Mouse (Mus musculus): ENCODE measurements at regions not wholly inside any gene's neighbourhood (a gene's known extent, or its start where the extent isn't known, plus 50 kb on each side); places are given as distances from the start of the nearest gene placed in this dataset.

DNA sequence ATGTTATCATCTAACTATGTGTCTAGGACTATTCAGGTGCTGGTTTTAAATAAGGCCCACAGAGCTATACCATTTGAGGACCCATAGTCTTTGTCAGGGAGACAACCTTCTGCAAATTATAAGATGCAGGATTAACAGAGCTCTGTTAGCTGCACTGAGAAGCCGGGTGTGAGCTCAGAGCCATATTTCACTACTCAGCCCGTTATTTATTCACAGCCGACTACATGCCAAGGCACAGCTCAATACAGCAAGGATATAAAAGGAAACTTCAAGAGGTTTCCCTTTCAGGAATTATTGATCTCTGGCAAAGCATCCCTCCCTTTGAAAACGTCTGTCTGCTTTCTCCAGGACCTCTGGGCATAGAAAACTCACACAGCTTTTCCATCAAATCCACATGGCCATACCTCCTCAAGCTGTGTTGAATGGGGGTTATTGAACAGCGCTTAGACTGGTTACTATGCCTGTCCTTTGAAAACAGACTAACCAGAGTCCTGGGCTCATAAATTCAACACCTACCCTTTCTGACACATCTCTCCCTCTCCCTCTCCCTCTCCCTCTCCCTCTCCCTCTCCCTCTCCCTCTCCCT lies 78.7 kb upstream of the Basp1 start:
- 71% methylated on average over 5 of the region's 5 CpGs for WGBS
- Histone ChIP-seq H3K4me1 (replicated peaks; ENCODE audit: control insufficient read depth, insufficient read depth, low read length) (no peaks in the 10 kb centered on the region), H3K4me2 (replicated peaks; ENCODE audit: low read depth, low read length) (no peak overlapping the region), H3K9ac (ENCODE audit: low read depth, low read length) (no peak overlapping the region), H3K27ac (ENCODE audit: low read depth, low read length) (no peak overlapping the region), H3K27me3 (ENCODE audit: control insufficient read depth, insufficient read depth, low read length) (no peaks in the 10 kb centered on the region), H3K4me3 (ENCODE audit: low read depth, low read length) (no peak overlapping the region), H3K9me3 (ENCODE audit: control insufficient read depth, low read length) (no peaks in the 10 kb centered on the region), H3K36me3 (ENCODE audit: control insufficient read depth, insufficient read depth, low read length) (no peaks in the 10 kb centered on the region)
- no peak for ATAC-seq (ENCODE audit: low FRiP score)
- no peak for DNase-seq (ENCODE audit: low spot score)

DNA sequence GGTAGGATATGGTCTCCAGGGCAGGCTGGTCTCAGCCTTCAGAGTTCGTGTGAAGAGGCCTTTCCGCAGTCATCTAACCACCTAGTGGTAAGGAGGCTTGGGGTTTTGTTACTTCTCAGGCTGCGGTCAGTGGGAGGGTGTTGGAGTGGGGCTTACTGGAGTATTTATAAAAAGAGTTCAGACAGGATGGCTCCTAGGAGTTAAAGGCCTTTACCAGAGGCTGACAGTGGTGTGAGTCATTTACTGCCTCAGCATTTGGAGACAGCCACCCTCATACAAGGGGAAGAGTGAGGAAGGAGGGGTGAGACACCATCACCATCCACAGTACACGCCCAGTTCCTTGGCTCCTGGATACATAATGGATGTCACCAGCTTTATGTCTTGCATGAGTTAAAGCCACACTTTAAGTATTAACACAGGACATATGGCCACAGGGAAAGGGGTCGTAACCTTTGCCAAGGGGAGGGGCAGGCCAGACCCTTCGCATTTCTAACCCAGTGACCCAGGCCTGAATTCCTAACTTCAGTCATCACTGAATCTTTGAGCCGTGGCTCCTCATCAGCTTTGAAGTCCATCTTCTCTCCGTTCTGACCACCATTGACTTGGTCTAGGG lies 81.2 kb upstream of the Basp1 start:
- 53% methylated on average over 8 of the region's 8 CpGs for WGBS
- no peak for DNase-seq (ENCODE audit: low spot score)
- Histone ChIP-seq H3K27me3 (ENCODE audit: control insufficient read depth, insufficient read depth, low read length) (no peaks in the 10 kb centered on the region), H3K9ac (ENCODE audit: low read depth, low read length) (no peak overlapping the region), H3K27ac (ENCODE audit: low read depth, low read length) (no peak overlapping the region), H3K9me3 (ENCODE audit: control insufficient read depth, low read length) (no peaks in the 10 kb centered on the region), H3K4me2 (replicated peaks; ENCODE audit: low read depth, low read length) (no peak overlapping the region), H3K4me3 (ENCODE audit: low read depth, low read length) (no peak overlapping the region), H3K36me3 (ENCODE audit: control insufficient read depth, insufficient read depth, low read length) (no peaks in the 10 kb centered on the region), H3K4me1 (replicated peaks; ENCODE audit: control insufficient read depth, insufficient read depth, low read length) (no peaks in the 10 kb centered on the region)
- ATAC-seq (ENCODE audit: low FRiP score), result no peak

DNA sequence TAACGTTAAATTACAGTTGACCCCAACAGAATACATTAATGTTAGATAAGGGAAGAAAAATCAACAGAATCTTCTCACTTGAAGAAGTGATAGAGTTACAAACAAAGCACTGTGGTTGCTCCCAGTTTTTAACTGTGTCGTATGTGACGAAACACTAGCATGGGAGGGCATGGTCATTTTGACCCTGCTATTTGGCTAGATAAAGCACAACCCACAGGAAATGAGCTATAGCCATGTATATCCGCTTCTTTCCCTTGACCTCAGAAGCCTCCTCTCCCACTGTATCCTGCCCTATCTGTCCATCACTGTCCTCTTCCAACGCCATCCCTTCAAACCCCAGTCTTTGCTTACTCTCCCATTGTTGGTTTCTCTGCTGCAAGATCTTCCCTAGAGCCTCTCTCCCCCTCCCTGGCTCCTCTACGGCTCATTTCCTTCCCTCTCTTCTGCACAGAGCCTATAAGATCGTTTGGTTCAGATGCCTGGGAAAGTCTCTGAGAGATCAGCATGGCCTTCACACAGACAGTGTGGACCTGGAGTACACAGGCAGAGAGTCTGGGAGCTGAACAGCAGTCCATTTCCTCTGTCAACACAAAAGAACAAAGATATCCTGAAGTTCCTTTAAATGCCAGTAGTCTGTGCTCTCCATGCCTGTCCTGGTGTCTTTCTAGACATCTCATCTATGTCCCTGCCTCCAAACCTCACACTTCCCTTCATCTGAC lies 82.5 kb upstream of the Basp1 start:
- H3K9me3 ChIP-seq (ENCODE audit: control insufficient read depth, low read length), result no peaks in the 10 kb centered on the region
- no peaks in the 10 kb centered on the region for H3K27me3 ChIP-seq (ENCODE audit: control insufficient read depth, insufficient read depth, low read length)
- H3K9ac ChIP-seq (ENCODE audit: low read depth, low read length), result no peak overlapping the region
- DNase-seq (ENCODE audit: low spot score) (no peak), ATAC-seq (ENCODE audit: low FRiP score) (no peak)
- no peak overlapping the region for H3K4me2 ChIP-seq (replicated peaks; ENCODE audit: low read depth, low read length)
- no peaks in the 10 kb centered on the region for H3K4me1 ChIP-seq (replicated peaks; ENCODE audit: control insufficient read depth, insufficient read depth, low read length)
- no peaks in the 10 kb centered on the region for H3K36me3 ChIP-seq (ENCODE audit: control insufficient read depth, insufficient read depth, low read length)
- H3K4me3 ChIP-seq (ENCODE audit: low read depth, low read length), result no peak overlapping the region
- 71% methylated on average over 7 of the region's 7 CpGs for WGBS
- H3K27ac ChIP-seq (ENCODE audit: low read depth, low read length), result no peak overlapping the region

DNA sequence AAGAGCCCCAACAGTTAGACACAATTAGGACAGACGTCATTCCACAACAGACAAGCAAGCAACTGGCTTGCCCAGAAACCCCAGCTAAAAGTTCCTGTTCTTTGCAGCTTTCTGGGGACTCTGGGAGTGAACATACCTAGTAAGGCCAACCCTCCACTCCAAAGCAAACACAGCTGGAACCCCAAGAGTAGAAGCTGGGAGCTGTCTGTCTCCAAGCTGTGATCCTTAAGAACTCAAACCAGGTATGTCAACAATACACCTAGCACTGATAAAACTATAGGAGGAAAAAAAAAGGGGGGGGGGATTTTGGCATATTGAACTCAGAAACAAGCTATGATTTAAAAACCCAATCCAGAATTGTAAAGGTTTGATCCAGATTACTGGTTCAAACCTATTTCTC lies 84.2 kb upstream of the Basp1 start:
- H3K4me3 ChIP-seq (ENCODE audit: low read depth, low read length), result no peak overlapping the region
- ATAC-seq (ENCODE audit: low FRiP score) (no peak), DNase-seq (ENCODE audit: low spot score) (no peak)
- no peaks in the 10 kb centered on the region for H3K4me1 ChIP-seq (replicated peaks; ENCODE audit: control insufficient read depth, insufficient read depth, low read length)
- no peaks in the 10 kb centered on the region for H3K9me3 ChIP-seq (ENCODE audit: control insufficient read depth, low read length)
- no peak overlapping the region for H3K4me2 ChIP-seq (replicated peaks; ENCODE audit: low read depth, low read length)
- WGBS, result 43% methylated on average over 1 of the region's 1 CpGs
- no peaks in the 10 kb centered on the region for H3K36me3 ChIP-seq (ENCODE audit: control insufficient read depth, insufficient read depth, low read length)
- H3K9ac ChIP-seq (ENCODE audit: low read depth, low read length), result no peak overlapping the region
- no peak overlapping the region for H3K27ac ChIP-seq (ENCODE audit: low read depth, low read length)
- no peaks in the 10 kb centered on the region for H3K27me3 ChIP-seq (ENCODE audit: control insufficient read depth, insufficient read depth, low read length)

DNA sequence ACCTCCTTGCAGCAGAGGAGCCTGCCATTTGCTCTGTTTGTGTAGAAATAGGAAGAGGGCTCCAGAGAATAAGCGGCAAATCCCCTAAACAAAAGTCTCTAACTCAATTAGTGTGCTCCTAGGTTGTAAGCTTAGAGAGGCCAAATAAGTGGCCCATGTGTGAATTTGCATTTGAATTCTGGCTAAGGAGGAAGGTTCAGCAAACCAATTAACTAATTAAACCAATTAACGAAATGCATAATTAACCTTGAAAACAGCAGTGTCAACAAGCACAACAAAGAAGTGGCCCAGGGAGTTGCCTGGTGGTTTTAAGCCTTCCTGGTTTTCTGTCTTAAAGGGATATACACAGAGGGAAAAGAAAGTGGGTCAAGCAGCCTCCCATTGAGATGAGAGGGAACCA lies 84.9 kb upstream of the Basp1 start:
- no peak overlapping the region for H3K4me3 ChIP-seq (ENCODE audit: low read depth, low read length)
- 31% methylated on average over 2 of the region's 2 CpGs for WGBS
- no peak overlapping the region for H3K4me2 ChIP-seq (replicated peaks; ENCODE audit: low read depth, low read length)
- no peak overlapping the region for H3K9ac ChIP-seq (ENCODE audit: low read depth, low read length)
- no peak for ATAC-seq (ENCODE audit: low FRiP score)
- no peaks in the 10 kb centered on the region for H3K36me3 ChIP-seq (ENCODE audit: control insufficient read depth, insufficient read depth, low read length)
- no peaks in the 10 kb centered on the region for H3K4me1 ChIP-seq (replicated peaks; ENCODE audit: control insufficient read depth, insufficient read depth, low read length)
- no peak overlapping the region for H3K27ac ChIP-seq (ENCODE audit: low read depth, low read length)
- H3K9me3 ChIP-seq (ENCODE audit: control insufficient read depth, low read length), result no peaks in the 10 kb centered on the region
- no peak for DNase-seq (ENCODE audit: low spot score)
- no peaks in the 10 kb centered on the region for H3K27me3 ChIP-seq (ENCODE audit: control insufficient read depth, insufficient read depth, low read length)

DNA sequence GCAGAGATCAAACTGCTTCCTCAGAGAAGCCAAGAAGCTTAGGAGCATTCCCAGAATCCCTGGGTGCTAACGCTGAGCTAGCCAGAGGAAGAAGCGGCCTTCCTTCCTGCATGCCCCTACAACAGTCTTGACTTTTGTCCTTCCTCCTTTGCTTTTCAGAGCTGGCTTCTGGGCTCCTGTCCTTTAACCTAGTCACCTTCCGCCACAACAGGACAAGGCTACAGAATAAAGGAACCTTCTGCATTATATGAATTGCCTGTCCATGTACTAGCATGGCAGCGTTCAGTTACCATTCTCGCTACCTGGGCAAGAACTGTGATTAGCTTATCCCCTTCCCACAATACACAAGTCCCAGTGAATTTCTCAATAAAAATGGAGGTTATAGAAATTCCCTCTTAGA lies 88.9 kb upstream of the Basp1 start:
- H3K4me2 ChIP-seq (replicated peaks; ENCODE audit: low read depth, low read length), result no peak overlapping the region
- ATAC-seq (ENCODE audit: low FRiP score) (no peak), DNase-seq (ENCODE audit: low spot score) (no peak)
- no peak overlapping the region for H3K4me3 ChIP-seq (ENCODE audit: low read depth, low read length)
- no peaks in the 10 kb centered on the region for H3K36me3 ChIP-seq (ENCODE audit: control insufficient read depth, insufficient read depth, low read length)
- no peaks in the 10 kb centered on the region for H3K27me3 ChIP-seq (ENCODE audit: control insufficient read depth, insufficient read depth, low read length)
- no peak overlapping the region for H3K27ac ChIP-seq (ENCODE audit: low read depth, low read length)
- H3K4me1 ChIP-seq (replicated peaks; ENCODE audit: control insufficient read depth, insufficient read depth, low read length), result no peaks in the 10 kb centered on the region
- H3K9me3 ChIP-seq (ENCODE audit: control insufficient read depth, low read length), result no peaks in the 10 kb centered on the region
- WGBS, result 86% methylated on average over 5 of the region's 5 CpGs
- H3K9ac ChIP-seq (ENCODE audit: low read depth, low read length), result no peak overlapping the region

DNA sequence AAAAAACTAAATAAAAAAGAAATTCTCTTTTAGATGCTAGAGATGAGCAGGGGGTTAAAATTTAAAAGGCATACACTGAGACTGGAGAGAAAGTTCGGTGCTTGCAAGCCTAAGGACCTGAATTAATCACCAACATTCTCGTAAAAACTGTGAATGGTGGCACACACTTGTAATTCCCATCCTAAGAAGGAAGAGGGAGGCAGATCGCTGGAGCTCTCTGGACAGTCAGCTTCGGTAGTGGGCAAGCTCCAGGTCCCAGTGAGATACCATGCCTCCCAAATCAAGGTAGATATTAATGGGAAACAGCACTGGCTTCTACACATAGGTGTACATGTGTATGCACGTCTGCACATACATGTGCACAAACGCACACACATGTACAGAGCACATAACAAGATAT lies 89.5 kb upstream of the Basp1 start:
- ATAC-seq (ENCODE audit: low FRiP score) (no peak), DNase-seq (ENCODE audit: low spot score) (no peak)
- no peaks in the 10 kb centered on the region for H3K36me3 ChIP-seq (ENCODE audit: control insufficient read depth, insufficient read depth, low read length)
- no peak overlapping the region for H3K4me2 ChIP-seq (replicated peaks; ENCODE audit: low read depth, low read length)
- no peak overlapping the region for H3K27ac ChIP-seq (ENCODE audit: low read depth, low read length)
- H3K27me3 ChIP-seq (ENCODE audit: control insufficient read depth, insufficient read depth, low read length), result no peaks in the 10 kb centered on the region
- H3K4me1 ChIP-seq (replicated peaks; ENCODE audit: control insufficient read depth, insufficient read depth, low read length), result no peaks in the 10 kb centered on the region
- no peaks in the 10 kb centered on the region for H3K9me3 ChIP-seq (ENCODE audit: control insufficient read depth, low read length)
- no peak overlapping the region for H3K4me3 ChIP-seq (ENCODE audit: low read depth, low read length)
- 72% methylated on average over 6 of the region's 6 CpGs for WGBS
- no peak overlapping the region for H3K9ac ChIP-seq (ENCODE audit: low read depth, low read length)

DNA sequence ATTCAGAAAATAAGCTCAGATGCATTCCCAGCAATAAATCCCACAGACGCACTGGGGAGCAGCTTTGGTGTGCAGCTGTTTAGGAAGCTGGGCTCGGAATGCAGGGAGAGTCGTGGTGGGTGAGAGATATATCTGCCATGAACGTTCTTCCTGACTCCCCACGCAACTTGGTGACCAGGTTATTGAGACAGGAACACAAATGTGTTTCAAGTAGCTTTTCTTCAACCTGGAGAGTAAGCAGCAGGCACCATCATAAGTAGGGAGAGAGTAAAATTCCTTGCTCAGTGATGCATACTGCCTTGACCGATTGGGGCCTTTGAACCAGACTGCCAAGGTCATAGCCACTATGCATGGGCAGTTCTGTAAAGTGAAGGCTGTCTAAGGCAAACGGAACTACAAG lies 95.6 kb upstream of the Basp1 start:
- H3K27me3 ChIP-seq (ENCODE audit: control insufficient read depth, insufficient read depth, low read length), result no peaks in the 10 kb centered on the region
- H3K27ac ChIP-seq (ENCODE audit: low read depth, low read length), result no peak overlapping the region
- ATAC-seq (ENCODE audit: low FRiP score), result no peak
- H3K9me3 ChIP-seq (ENCODE audit: control insufficient read depth, low read length), result no peaks in the 10 kb centered on the region
- no peak overlapping the region for H3K4me3 ChIP-seq (ENCODE audit: low read depth, low read length)
- no peak for DNase-seq (ENCODE audit: low spot score)
- H3K4me1 ChIP-seq (replicated peaks; ENCODE audit: control insufficient read depth, insufficient read depth, low read length), result no peaks in the 10 kb centered on the region
- H3K4me2 ChIP-seq (replicated peaks; ENCODE audit: low read depth, low read length), result no peak overlapping the region
- H3K9ac ChIP-seq (ENCODE audit: low read depth, low read length), result no peak overlapping the region
- H3K36me3 ChIP-seq (ENCODE audit: control insufficient read depth, insufficient read depth, low read length), result no peaks in the 10 kb centered on the region
- 56% methylated on average over 7 of the region's 7 CpGs for WGBS

DNA sequence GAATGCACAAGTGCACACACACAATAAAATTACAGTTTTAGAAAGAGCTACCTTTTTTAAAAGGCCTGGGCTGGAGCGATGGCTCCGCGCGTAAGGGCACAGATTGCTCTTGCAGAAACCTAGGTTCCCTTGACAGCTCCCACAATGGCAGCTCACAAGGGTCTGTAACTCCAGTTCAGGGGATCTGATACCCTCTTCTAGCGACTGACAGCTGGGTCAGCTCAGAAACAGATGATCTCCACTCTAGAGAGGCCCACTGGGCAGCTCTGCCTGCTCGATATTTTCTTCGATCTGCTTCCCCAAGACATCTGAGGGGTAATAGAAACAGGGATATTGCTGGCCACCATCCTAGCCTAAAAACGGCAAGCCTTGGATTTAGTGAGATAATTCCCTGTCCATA lies 96.0 kb upstream of the Basp1 start:
- no peak overlapping the region for H3K9ac ChIP-seq (ENCODE audit: low read depth, low read length)
- H3K4me2 ChIP-seq (replicated peaks; ENCODE audit: low read depth, low read length), result no peak overlapping the region
- no peaks in the 10 kb centered on the region for H3K27me3 ChIP-seq (ENCODE audit: control insufficient read depth, insufficient read depth, low read length)

More for the DNA sequence above, 96.0 kb upstream of the Basp1 start:
- H3K27ac ChIP-seq (ENCODE audit: low read depth, low read length), result 0 out of 2 replicates have a peak overlapping the region, but pooled peaks have one; percentile 10
- no peaks in the 10 kb centered on the region for H3K4me1 ChIP-seq (replicated peaks; ENCODE audit: control insufficient read depth, insufficient read depth, low read length)
- no peak for DNase-seq (ENCODE audit: low spot score)
- no peaks in the 10 kb centered on the region for H3K9me3 ChIP-seq (ENCODE audit: control insufficient read depth, low read length)
- no peaks in the 10 kb centered on the region for H3K36me3 ChIP-seq (ENCODE audit: control insufficient read depth, insufficient read depth, low read length)
- 67% methylated on average over 8 of the region's 8 CpGs for WGBS
- ATAC-seq (ENCODE audit: low FRiP score), result no peak
- no peak overlapping the region for H3K4me3 ChIP-seq (ENCODE audit: low read depth, low read length)

Data from hindbrain, embryonic 11.5 days (tissue).